Mouse (Mus musculus) thymus, postnatal 10 days (tissue): ENCODE data around the gene Rab43.
A peak's percentile ranks its signal among the peaks of the same experiment; 100 is the strongest.

Experiments
- DNase-seq, 2 experiments: peaks; one replicate each; pipeline ENCODE4 v3.0.0; 2021; ENCODE audit warnings: low spot score in 2 of 2

Gene Rab43

DNA sequence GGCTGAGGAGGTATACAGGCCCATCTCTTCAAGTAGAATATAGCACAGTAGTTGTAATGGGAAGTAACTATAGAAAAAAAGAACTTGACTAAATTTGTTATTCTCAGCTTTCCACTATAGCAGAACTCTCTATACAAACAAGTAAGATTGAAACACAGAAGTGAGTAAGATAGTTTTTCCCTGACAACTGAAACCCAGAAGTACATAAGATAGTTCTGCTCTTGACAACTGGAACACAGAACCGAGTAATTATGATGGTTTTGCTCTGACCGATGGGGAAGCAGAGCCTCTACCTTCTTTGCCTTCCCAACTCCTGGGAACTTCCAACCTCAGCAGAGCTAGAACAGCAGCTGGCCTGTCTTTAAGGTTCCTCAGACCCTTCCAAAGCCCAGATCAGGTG, 2.8 kb downstream of the Rab43 start:
- no peak for DNase-seq

DNA sequence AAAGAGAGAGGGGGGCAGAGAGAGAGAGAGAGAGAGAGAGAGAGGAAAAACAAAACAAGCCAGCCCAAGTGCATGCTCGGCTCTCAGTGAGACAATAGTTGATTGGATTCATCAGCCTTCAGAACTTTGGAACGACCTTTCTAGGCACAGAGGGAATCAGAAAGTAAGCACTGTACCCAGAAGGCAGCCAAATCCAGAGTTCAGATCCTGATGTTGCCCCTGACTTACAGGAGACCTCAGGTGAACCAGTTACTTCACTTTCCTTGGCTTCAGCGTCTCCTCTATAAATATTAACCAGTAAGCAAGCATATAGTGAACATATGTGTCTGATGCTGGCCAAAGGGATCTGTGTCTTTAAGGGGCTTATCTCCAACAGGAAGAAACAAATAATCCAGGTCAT, 3.4 kb downstream of the Rab43 start:
- no peak for DNase-seq

DNA sequence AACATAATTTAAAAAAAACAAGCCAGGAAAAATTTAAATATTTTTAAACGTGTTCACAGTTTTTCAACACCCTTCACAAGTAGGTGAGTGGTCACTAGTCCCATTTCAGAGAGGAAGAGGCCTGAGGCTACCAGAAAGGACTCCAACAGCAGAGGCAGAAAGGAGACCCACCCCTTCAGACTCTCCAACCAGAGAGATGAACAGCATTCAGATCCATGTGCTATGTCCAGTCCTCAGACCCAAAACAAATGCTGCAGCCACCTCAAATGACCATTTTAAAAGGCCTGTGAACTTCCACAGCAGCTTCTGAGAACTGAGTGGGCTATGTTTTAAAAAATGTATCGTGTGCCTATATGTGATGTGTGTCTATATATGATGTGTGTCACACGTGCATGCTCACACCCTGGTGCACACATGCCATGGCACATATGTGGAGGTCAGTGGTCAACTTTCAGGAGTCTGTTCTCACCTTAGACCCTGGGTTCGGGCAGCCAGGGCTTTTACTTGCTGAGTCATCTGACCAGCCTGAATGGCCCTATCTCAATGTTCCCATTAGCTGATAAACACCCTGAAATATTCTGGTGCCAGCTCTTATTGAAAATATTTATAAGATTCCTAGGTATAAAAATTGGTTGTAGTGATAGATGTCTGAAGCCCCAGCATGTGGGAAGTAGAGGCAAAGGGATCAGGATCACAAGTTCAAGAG, 4.1 kb downstream of the Rab43 start:
- DNase-seq, result no peak

DNA sequence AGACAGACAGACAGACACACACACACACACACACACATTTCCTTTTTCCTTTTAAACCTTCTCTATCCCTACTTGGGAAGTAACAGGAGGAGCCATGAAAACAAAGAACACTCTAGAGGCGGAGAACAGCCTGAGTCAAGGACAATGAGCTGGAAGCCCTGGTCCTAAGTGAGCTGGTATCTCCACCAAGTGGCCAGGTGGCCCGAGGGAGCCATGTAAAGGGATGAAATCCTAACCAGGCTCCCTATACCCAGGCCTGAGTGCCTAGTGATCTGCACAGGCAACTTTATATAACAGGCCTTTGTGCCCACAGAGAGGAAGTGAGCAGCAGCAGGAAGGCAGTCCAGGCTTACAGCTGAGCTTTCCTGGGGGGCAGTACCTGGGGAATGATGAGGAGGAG, 5.1 kb downstream of the Rab43 start:
- DNase-seq, result no peak

DNA sequence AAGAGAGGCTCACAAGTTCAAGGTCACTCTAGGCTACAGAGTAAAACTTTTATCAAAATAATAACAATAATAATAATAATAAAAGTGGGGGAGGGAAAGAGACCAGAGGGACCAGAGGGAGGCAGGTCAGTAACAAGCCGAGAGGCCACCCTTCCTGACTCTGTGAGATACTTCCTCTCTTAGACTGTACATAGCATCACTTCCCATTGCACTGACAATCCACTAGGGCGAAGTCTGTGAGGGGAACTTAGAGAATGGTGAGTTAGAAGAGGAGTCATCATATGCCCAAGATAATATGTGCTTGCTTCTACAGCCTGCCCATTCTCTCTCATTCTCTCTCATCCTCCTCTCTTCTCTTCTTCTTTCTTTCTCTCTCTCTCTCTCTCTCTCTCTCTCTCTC, 5.9 kb downstream of the Rab43 start:
- no peak for DNase-seq

DNA sequence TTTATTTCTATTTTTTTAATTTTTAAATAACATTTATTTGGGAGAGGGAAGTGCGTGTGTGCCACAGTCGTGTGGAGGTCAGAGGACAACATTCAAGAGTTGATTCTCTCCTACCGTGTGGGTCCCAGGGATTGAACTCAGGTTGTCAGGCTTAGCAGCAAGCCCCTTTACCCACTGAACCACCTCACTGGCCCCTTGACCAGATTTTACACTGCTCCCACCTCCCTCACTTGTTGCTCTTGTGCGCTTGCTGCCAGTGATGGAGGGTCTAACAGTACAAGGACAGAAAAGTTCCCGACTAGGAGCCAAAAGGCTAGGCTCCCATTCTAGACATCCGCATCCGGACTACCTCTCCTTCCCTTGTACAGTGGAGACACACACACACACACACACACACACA, 6.5 kb downstream of the Rab43 start:
- DNase-seq, result no peak

DNA sequence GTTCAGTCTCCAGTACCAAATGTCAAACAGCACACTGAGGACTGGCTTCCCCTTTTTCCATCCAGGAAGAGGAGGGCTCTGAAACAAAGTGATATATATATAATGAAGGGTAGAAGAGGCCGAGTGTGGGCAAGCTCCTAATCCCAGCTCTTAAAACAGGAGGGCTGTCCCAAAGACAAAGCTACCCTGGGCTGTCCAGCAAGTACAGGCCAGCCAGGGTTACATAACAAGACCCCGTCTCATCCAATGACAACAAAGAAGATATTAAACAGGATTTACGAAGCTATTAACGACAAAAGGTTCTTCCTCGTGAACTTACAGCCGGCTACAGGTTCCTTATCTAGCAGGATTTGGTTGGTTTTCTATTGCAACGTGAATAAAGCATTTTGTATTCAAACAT, 7.1 kb downstream of the Rab43 start:
- no peak for DNase-seq

DNA sequence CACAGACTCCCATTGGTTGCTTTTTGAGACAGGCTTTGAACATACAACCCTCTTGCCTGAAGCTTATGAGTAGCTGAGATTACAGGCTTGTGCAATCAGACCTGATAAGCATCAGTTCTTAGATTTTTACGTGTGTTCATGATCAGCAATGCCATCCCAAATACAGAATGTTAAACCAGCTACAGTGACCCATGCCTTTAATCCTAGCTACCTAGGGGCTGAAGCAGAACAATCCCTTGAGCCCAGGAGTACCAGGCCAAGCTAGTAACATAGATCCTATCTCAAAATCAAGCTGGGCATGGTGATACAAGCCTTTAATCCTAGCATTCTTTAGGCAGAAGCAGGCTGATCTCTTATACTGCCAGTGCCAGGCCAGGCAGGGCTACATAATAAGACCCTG, 7.9 kb downstream of the Rab43 start:
- DNase-seq, result no peak

DNA sequence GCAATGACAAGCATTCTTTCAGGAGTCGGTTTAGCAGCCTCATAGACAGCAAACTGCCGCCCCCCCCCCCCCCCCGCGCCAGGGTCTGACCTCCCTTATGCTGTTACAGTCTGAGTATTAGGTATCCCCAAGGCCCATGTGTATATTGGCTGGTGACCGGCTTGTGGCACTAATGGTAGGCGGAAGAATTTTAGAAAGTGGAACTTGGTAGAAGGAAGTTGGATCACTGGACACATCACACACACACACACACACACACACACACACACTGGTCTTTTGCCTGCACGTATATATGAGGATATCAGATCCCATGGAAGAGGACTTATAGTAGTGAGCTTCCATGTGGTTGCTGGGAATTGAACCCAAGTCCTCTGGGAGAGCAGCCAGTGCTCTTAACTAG, 9.5 kb downstream of the Rab43 start:
- no peak for DNase-seq

DNA sequence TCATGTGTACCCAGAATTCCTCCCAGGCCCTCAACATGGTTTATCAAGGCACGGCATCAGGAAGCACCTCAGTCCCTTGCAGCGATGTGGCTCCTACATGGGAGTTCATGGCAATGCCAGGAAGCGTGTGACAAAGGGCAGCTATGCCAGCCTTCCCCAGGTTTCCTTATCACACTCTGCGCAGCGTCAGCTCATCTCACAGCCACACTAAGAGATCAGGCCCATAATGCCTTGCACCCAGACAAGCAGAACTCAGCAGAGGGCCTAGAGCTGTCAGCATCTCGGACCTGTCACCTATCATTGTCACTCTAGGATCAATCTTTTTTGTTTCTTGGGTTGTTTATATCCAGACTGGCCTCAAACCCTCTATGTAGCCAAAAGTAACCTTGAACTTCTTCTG, 12.4 kb downstream of the Rab43 start:
- no peak for DNase-seq

DNA sequence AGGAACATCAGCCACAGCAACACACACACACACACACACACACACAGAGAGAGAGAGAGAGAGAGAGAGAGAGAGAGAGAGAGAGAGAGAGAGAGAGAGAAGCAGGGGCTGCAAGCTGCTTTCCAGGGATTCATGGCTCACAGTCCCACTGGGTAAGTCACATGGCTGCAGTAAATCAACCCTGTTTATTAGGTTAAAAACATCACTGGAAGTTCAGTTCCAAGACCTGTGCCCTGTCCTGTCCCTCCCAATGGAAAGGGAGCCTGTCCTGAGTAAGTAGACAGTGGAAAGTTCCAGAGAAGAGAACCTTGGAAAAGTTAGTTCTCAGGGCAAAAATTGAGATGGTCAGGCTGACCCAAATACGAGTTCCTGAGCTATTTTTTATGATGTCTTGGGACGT, 14.6 kb downstream of the Rab43 start:
- DNase-seq, result no peak

DNA sequence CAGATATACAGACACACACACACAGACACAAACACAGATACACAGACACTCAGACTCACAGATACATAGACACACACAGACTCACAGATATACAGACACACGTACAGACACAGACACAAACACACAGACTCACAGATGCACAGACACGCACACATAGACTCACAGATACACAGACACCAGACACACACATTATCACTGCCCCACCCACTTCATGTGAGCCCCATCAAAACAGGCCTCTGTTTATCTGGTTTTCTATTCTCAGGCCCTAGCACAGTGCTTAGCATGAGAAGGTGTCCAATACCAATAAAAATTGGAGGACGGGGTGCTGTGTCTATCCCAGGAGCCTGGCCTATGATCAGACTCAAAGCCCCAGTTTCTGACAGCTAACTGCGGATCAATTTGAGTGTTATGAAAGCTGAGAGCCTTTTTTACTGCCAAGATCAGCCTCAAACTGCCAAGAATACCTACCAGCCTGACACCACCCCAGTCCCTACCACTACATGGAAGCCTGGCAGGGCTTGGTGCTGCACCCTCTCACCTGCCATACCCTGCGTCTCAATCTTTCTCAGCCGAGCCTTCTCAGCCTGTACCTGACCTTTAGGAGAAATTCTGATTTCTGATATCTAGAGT, 15.6 kb downstream of the Rab43 start:
- DNase-seq, result no peak

DNA sequence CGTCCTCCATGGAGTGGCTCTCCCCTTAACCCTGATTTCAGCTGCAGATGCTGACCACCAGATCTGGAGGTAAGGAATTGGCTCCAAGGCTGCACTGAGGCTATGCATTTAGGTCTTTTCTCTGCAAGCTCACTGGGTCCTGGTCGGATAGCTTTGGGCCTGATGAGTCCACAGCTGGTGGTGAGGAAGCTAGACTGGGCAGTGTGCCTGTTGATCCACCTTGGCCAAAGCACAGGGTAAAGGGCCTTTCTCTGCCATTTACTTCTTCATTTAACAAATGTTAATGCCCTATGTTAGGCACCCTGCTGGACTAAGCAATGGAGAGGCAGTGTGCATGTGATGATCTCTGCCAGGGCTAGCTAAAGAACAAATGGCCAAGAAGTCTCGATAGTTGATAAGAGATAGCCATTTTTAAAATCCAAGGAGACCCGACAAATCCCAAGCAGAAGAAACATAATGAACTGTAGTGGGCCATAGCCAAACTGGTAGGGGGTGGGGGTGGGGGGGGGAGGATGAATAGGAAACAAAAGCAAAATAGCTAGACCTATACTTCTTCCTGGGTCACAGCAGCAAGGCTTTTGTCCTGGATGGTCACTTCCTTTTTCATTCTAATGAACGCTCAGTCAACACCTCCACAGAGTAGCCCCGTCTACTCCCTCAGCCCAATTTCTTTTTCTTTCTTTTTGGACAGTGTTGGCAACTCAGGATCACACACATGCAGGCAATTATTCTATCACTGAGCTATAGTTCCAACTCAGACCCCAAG, 16.4 kb downstream of the Rab43 start:
- no peak for DNase-seq

DNA sequence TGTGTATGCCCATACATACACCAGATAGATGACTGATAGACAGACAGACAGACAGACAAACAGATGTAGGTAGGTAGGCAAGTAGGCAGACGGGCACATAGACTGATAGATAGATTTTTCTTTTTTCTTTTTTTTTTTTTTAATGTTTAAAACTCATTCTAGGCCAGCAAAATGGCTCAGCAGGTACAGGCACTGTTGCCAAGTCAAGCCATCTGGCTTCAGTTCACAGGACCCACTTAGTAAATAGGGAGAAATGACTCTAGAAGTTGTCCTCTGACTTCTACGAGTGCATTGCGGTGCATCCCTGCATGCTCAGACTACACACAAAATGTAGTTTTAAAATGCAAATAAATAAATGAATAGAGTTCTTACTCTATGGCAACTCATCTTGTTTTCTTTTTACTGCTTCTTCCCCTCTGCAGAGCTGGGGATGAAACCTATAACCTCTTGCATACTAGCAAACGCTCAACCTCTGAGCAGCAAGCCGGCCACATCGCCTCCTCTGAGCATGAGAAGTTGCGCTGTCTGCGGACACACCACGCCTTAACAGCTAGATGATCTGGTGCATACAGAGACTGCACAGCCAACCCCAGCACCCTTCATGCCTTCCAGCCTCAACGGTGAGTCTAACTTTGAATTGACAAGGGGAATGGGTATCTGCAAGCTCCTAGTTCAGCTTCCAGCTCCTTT, 18.0 kb downstream of the Rab43 start:
- DNase-seq, result no peak

DNA sequence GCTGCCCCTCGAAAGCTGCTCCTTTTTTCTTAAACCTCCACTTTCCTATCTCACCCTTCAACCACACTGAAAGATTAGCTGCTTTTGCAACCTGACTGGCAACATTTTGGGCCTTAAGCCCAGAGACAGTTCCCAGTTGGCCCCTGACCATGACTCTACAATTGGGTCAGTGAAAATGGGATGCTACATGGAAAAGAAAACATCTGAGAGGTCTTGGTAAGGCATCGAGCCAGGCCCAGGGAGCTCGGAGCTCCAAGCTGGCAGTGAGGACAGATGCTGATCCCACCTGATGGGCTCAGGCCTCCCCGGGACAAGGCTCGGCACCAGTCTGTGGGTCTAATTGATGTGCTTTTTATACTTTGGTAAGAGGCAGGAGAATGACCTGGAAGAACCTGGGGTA, 20.1 kb downstream of the Rab43 start:
- no peak for DNase-seq

DNA sequence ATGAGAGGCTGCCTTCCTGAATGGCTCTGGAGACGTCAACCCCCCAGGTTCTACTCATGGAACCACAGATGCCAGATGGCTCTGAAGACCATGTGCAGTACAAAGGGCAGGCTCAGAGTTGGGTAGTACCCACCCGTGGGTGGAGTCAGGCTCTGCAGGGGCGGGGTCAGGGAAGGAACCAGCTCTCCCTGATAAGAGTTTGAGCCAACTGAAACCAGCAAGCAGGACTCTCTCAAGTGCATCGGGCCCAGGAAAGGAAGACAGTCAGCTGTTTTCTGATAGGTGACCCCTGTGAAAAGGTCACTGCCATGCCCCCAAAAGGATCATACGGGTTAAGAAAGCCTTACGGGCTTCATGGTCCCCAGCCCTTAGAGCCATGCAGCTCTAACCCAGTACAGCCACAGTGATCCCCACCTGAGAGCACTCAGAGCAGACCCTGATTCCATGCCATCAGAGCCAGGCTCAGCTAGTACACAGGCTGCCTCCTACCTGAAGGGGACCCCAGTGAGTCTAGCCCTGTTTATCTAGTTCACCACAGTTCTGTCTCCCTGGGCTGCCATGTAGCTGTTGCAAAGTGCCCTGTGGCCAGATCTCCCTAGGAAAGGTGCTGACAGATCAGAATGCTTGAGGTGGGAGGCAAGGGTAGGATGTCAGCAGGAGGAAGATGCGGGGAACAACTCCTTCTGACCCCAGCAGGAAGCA, 21.0 kb downstream of the Rab43 start:
- DNase-seq, result peak in 1 of 2 experiments; percentile 17

DNA sequence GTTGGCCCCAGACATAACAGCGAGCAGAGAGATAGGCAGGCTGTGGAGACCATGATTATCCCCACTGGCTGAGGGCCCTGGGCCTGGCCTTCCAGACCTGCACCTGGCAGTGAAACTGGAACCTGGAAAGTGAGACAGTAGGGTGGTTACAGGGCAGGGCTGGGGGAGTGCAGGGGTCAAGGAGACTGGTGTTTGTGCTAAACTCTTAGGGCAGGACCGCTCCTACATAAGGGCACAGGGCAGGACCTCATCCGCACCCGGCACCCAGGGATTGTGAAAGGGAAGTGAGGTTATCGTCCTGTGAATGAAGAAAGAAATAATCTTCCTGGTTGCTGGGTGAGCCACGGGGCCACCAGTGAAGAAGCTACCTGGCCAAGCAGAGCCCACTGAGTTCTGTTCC, 22.2 kb downstream of the Rab43 start:
- no peak for DNase-seq

DNA sequence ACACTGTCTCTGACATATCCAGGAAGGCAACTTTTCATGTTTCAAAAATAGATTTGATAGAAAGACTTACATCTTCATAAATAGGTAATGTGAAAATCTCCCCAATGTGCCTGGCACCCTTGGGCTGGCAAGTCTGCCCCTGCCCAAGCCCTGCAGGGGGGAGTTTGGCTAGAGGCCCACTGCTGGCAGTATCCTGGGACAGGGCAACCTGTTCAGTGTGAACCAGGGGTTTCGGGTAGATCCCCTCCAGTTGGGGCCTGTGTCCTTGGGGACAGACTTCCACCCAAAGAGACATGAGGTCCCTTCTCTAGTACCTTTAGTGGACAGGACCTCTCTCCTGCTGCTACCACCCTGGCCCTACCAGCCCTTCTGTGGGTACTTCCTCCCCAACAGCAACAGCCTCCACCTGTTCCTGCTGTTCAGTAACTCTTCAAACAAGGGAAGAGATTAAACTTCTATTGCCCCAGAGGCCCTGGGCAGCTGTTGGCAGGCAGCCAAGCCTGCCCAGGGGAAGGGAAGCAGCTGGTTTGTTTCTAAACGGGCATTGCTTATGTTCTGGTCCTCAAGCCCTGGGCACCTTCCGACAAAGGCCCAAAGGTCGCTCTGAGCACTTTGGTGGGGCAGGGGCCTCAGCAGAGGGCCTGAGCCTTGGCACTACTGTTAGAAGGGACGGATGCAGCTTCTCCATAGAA, 22.9 kb downstream of the Rab43 start:
- DNase-seq, result no peak

DNA sequence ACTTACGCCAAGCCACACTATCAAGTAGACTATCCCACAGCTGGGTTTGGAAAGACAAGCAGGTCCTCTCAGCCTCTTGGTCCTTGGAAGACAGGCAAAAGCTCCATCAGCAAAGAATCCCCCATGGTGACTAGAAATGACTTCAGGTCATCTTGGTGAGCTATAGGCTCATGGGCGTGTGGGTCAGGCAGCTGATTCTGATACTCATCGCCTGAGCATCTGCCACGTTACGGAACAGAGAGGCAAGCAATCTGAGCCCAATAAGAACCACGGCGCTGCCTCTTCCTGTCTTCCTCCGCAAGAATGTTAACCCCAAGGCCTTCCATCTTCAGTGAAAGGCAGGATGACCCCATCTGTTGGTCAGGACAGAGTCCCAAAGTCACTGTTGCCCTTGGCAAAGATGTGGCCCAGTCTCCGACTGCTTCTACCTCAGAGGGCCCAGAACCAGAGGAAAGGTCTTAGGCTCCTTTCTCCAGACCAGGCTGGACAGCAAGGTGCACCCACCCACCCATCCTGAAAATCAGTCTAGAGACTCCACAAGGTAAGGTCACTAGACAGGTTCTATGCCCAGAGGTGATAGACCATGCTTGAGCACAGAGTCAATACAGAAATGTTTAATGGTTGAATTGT, 23.6 kb downstream of the Rab43 start:
- DNase-seq, result no peak

DNA sequence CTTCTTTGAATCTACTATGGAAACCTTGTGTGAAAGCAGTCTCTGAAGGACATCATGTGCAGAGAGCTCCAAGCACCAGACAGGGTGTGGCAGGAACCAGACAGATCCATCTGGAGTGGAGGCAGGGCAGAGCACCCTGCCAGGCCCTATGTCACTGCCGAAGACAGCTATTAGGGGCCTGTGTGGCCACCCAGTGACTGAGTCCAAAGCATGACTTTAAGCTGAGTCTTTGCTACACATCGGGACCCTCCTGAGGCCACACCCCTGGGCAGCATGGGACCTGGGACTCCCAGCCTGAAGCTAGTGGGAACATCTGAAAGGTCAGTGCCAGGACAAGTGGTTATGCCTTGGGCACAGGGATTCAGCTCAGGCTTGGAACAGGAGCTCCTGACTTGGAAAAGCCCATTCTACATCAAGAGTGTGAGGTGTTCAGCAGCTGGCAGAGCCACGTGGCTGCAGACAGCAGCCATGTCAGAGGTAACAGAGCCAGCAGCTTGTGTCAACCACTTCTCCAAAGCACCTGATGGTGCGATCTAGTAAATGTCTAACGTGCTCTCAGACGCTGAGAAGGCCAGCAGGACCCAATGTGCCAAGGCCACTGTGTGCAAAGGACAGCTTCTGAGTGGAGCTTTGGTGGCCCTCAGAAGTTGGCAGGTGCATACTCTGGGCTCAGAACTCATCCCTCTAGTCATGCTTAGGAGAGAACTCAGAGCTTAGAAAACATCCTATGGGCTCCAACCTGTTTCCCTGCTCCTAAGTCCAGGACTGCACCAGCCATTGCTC, 24.7 kb downstream of the Rab43 start:
- no peak for DNase-seq
